Mouse (Mus musculus): ENCODE measurements around the gene Ccdc191. TPM values are rescaled to one million over a fixed set of nuclear protein-coding genes. Genes with fewer than 3 reads are reported as not detected.

Gene Ccdc191
- polyA plus RNA-seq, 1 experiment = 0.94 TPM

- Histone ChIP-seq H3K36me3 (ENCODE audit: control insufficient read depth, insufficient read depth, low read length) (peaks cover 2% of the 10 kb centered on the region; the same call in 1 of the 2 replicates), H3K27me3 (ENCODE audit: control insufficient read depth, insufficient read depth, low read length) (no peaks in the 10 kb centered on the region), H3K4me1 (ENCODE audit: control insufficient read depth, insufficient read depth, insufficient read length) (no peaks in the 10 kb centered on the region), H3K27ac (ENCODE audit: insufficient read depth, low read length) (no peak overlapping the region), H3K4me3 (ENCODE audit: extremely low read depth, insufficient read depth, insufficient read length) (no peak overlapping the region)
- no peak for TF ChIP-seq CTCF (IDR thresholded peaks at IDR 0.05; ENCODE audit: extremely low read depth, insufficient read depth, insufficient read length, insufficient replicate concordance)
- TF ChIP-seq POLR2A (IDR thresholded peaks at IDR 0.05; ENCODE audit: low read depth, low read length) = no peak
- no peak for DNase-seq (ENCODE audit: low read depth in 1 of 2, low spot score in 2 of 2)
- 84% methylated on average over 11 of the region's 11 CpGs for WGBS
Observed at GRCm38 (mm10) chr16:43973147-43973546, 83.5 kb downstream of the Ccdc191 start.

- H3K27ac ChIP-seq (ENCODE audit: insufficient read depth, low read length) = no peak overlapping the region
- H3K4me3 ChIP-seq (ENCODE audit: extremely low read depth, insufficient read depth, insufficient read length) = no peak overlapping the region
- H3K36me3 ChIP-seq (ENCODE audit: control insufficient read depth, insufficient read depth, low read length) = no peaks in the 10 kb centered on the region
- no peak for DNase-seq (ENCODE audit: low read depth in 1 of 2, low spot score in 2 of 2)
- WGBS = 91% methylated on average over 22 of the region's 22 CpGs
- H3K4me1 ChIP-seq (ENCODE audit: control insufficient read depth, insufficient read depth, insufficient read length) = no peaks in the 10 kb centered on the region
- TF ChIP-seq POLR2A (IDR thresholded peaks at IDR 0.05; ENCODE audit: low read depth, low read length) (no peak), CTCF (IDR thresholded peaks at IDR 0.05; ENCODE audit: extremely low read depth, insufficient read depth, insufficient read length, insufficient replicate concordance) (no peak)
- no peaks in the 10 kb centered on the region for H3K27me3 ChIP-seq (ENCODE audit: control insufficient read depth, insufficient read depth, low read length)
Observed at GRCm38 (mm10) chr16:43973606-43974220, 84.1 kb downstream of the Ccdc191 start.

GRCm38 (mm10) chr16:43979010-43979327 is 89.4 kb downstream of the Ccdc191 start:
- Histone ChIP-seq H3K4me1 (ENCODE audit: control insufficient read depth, insufficient read depth, insufficient read length) (peaks cover 5% of the 10 kb centered on the region), H3K27me3 (ENCODE audit: control insufficient read depth, insufficient read depth, low read length) (0 out of 2 replicates have a peak, but pooled peaks cover 4% of the 10 kb centered on the region), H3K27ac (ENCODE audit: insufficient read depth, low read length) (no peak overlapping the region), H3K4me3 (ENCODE audit: extremely low read depth, insufficient read depth, insufficient read length) (peak overlapping the region; percentile 95; the same call in 1 of the 2 replicates), H3K36me3 (ENCODE audit: control insufficient read depth, insufficient read depth, low read length) (no peaks in the 10 kb centered on the region)
- DNase-seq (ENCODE audit: low read depth in 1 of 2, low spot score in 2 of 2) = no peak
- WGBS = 32% methylated on average over 7 of the region's 7 CpGs
- no peak for TF ChIP-seq CTCF (IDR thresholded peaks at IDR 0.05; ENCODE audit: extremely low read depth, insufficient read depth, insufficient read length, insufficient replicate concordance)
- TF ChIP-seq POLR2A (IDR thresholded peaks at IDR 0.05; ENCODE audit: low read depth, low read length) = no peak

- peak in 1 of 2 experiments; percentile 54 for DNase-seq (ENCODE audit: low read depth in 1 of 2, low spot score in 2 of 2)
- H3K27me3 ChIP-seq (ENCODE audit: control insufficient read depth, insufficient read depth, low read length) = 0 out of 2 replicates have a peak, but pooled peaks cover 4% of the 10 kb centered on the region
- WGBS = 3% methylated on average over 93 of the region's 103 CpGs
- H3K36me3 ChIP-seq (ENCODE audit: control insufficient read depth, insufficient read depth, low read length) = no peaks in the 10 kb centered on the region
- no peak for TF ChIP-seq POLR2A (IDR thresholded peaks at IDR 0.05; ENCODE audit: low read depth, low read length)
- no peak for TF ChIP-seq CTCF (IDR thresholded peaks at IDR 0.05; ENCODE audit: extremely low read depth, insufficient read depth, insufficient read length, insufficient replicate concordance)
- peaks cover 5% of the 10 kb centered on the region for H3K4me1 ChIP-seq (ENCODE audit: control insufficient read depth, insufficient read depth, insufficient read length)
- H3K4me3 ChIP-seq (ENCODE audit: extremely low read depth, insufficient read depth, insufficient read length) = peak within 1 kb of the TSS; percentile 95
- no peak within 1 kb of the TSS for H3K27ac ChIP-seq (ENCODE audit: insufficient read depth, low read length)
Observed at GRCm38 (mm10) chr16:43979328-43980109, 89.9 kb downstream of the Ccdc191 start, which contains the start of gene Zdhhc23. Gene Zdhhc23 (minus strand): TSS chr16:43979791.

- Histone ChIP-seq H3K4me3 (ENCODE audit: extremely low read depth, insufficient read depth, insufficient read length) (peak overlapping the region; percentile 95), H3K36me3 (ENCODE audit: control insufficient read depth, insufficient read depth, low read length) (no peaks in the 10 kb centered on the region), H3K4me1 (ENCODE audit: control insufficient read depth, insufficient read depth, insufficient read length) (peaks cover 5% of the 10 kb centered on the region), H3K27me3 (ENCODE audit: control insufficient read depth, insufficient read depth, low read length) (0 out of 2 replicates have a peak, but pooled peaks cover 4% of the 10 kb centered on the region), H3K27ac (ENCODE audit: insufficient read depth, low read length) (no peak overlapping the region)
- no peak for DNase-seq (ENCODE audit: low read depth in 1 of 2, low spot score in 2 of 2)
- WGBS = 10% methylated on average over 9 of the region's 9 CpGs
- no peak for TF ChIP-seq POLR2A (IDR thresholded peaks at IDR 0.05; ENCODE audit: low read depth, low read length)
- no peak for TF ChIP-seq CTCF (IDR thresholded peaks at IDR 0.05; ENCODE audit: extremely low read depth, insufficient read depth, insufficient read length, insufficient replicate concordance)
Observed at GRCm38 (mm10) chr16:43980110-43980609, 90.6 kb downstream of the Ccdc191 start.

GRCm38 (mm10) chr16:43986299-43986698 is 96.7 kb downstream of the Ccdc191 start:
- H3K4me1 ChIP-seq (ENCODE audit: control insufficient read depth, insufficient read depth, insufficient read length) = no peaks in the 10 kb centered on the region
- no peaks in the 10 kb centered on the region for H3K27me3 ChIP-seq (ENCODE audit: control insufficient read depth, insufficient read depth, low read length)
- TF ChIP-seq CTCF (IDR thresholded peaks at IDR 0.05; ENCODE audit: extremely low read depth, insufficient read depth, insufficient read length, insufficient replicate concordance) (no peak), POLR2A (IDR thresholded peaks at IDR 0.05; ENCODE audit: low read depth, low read length) (no peak)
- WGBS = 93% methylated on average over 4 of the region's 4 CpGs
- DNase-seq (ENCODE audit: low read depth in 1 of 2, low spot score in 2 of 2) = no peak
- H3K4me3 ChIP-seq (ENCODE audit: extremely low read depth, insufficient read depth, insufficient read length) = no peak overlapping the region
- peaks cover 1% of the 10 kb centered on the region; the same call in 1 of the 2 replicates for H3K36me3 ChIP-seq (ENCODE audit: control insufficient read depth, insufficient read depth, low read length)
- no peak overlapping the region for H3K27ac ChIP-seq (ENCODE audit: insufficient read depth, low read length)

Measured in spleen, adult 2 months (tissue).